Mouse (Mus musculus) forebrain, embryonic 14.5 days (tissue): ENCODE measurements at regions not wholly inside any gene's neighbourhood (a gene's known extent, or its start where the extent isn't known, plus 50 kb on each side); places are given as distances from the start of the nearest gene placed in this dataset.

ENCODE experiments used
- ATAC-seq: fragments of 200-750 bp; cut with Nextera tagmentation; 2 replicates; pipeline ENCODE4 v1.8.0; 2017; ENCODE audit warnings: mild to moderate bottlenecking, moderate library complexity
- DNase-seq: peaks from one replicate; pipeline ENCODE4 v3.0.0-alpha.2; 2015; ENCODE audit warnings: low spot score
- H3K27ac ChIP-seq: fragments of 300-500 bp; sonication (generic); 2 replicates; pipeline ENCODE4 v1.5.1; 2014; ENCODE audit warnings: low read depth, mild to moderate bottlenecking, control low read depth, low read length, moderate library complexity
- H3K27me3 ChIP-seq: fragments of 300-500 bp; sonication (generic); replicated peaks from 2 replicates; pipeline ENCODE4 v1.6.1; 2014; ENCODE audit warnings: low read length, control low read depth, mixed read lengths; ENCODE audit not compliant: control insufficient read depth, insufficient read depth
- H3K36me3 ChIP-seq: fragments of 300-500 bp; sonication (generic); 2 replicates; pipeline ENCODE4 v1.6.1; 2014; ENCODE audit warnings: low read length, control low read depth; ENCODE audit not compliant: control insufficient read depth, insufficient read depth
- H3K4me1 ChIP-seq: fragments of 300-500 bp; sonication (generic); 2 replicates; pipeline ENCODE4 v1.6.1; 2014; ENCODE audit warnings: antibody characterized with exemption, low read length, control low read depth; ENCODE audit not compliant: control insufficient read depth, insufficient read depth
- H3K4me2 ChIP-seq: fragments of 300-500 bp; sonication (generic); 2 replicates; pipeline ENCODE4 v1.6.1; 2014; ENCODE audit warnings: mild to moderate bottlenecking, control low read depth, low read length
- H3K4me3 ChIP-seq: fragments of 300-500 bp; sonication (generic); 2 replicates; pipeline ENCODE4 v1.5.1; 2014; ENCODE audit warnings: low read depth, low read length, control low read depth
- H3K9ac ChIP-seq: fragments of 300-500 bp; sonication (generic); 2 replicates; pipeline ENCODE4 v1.6.1; 2014; ENCODE audit warnings: mild to moderate bottlenecking, low read length, control low read depth, moderate library complexity
- H3K9me3 ChIP-seq: fragments of 300-500 bp; sonication (generic); replicated peaks from 2 replicates; pipeline ENCODE4 v1.6.1; 2016; ENCODE audit warnings: low read length, control low read depth, mixed read lengths; ENCODE audit not compliant: control insufficient read depth
- WGBS: fragments of 180-500 bp; shearing (Covaris S2); extraction: QIAGEN DNeasy Blood & Tissue Kit; methylation state at CpG from one replicate; pipeline ENCODE4 v1.1.7; 2014; 5-methylcytosine and 5-hydroxymethylcytosine counted together

GRCm38 (mm10) chr15:21988676-21989075 is 560.1 kb upstream of the Cdh18 start:
- DNase-seq = no peak
- Histone ChIP-seq H3K4me2 (no peak overlapping the region), H3K36me3 (no peaks in the 10 kb centered on the region), H3K9ac (no peak overlapping the region), H3K4me1 (no peaks in the 10 kb centered on the region), H3K27ac (no peak overlapping the region), H3K4me3 (no peak overlapping the region), H3K27me3 (no peaks in the 10 kb centered on the region), H3K9me3 (no peaks in the 10 kb centered on the region)
- 78% methylated on average over 4 of the region's 4 CpGs for WGBS
- no peak for ATAC-seq

DNA sequence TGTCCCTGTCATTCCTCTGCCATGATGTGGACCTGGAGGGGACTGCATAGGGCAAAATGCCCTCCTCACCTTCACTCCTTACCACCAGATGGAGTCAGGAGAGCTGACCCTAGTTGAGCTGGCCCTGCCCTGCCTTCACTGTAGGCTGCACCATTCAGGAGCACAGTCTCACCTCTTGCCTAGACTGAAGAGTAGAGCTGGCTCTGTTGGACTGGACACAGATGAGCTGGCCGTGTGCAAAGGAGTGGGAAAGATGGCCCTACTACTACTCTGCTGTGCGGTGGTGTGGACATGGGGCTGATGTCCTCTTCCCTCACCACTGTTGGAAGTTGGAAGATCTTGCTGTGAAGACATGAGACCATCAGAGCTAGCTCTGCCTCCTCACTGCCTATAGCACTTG is 555.5 kb upstream of the Cdh18 start:
- H3K27ac ChIP-seq = no peak overlapping the region
- no peaks in the 10 kb centered on the region for H3K36me3 ChIP-seq
- no peak overlapping the region for H3K9ac ChIP-seq
- H3K4me1 ChIP-seq = no peaks in the 10 kb centered on the region
- DNase-seq = no peak
- H3K4me3 ChIP-seq = no peak overlapping the region
- no peak overlapping the region for H3K4me2 ChIP-seq
- WGBS = 84% methylated on average over 2 of the region's 2 CpGs
- H3K27me3 ChIP-seq = no peaks in the 10 kb centered on the region
- ATAC-seq = no peak; the same call in 1 of the 2 replicates
- H3K9me3 ChIP-seq = no peaks in the 10 kb centered on the region

- Histone ChIP-seq H3K36me3 (no peaks in the 10 kb centered on the region), H3K4me2 (no peak overlapping the region), H3K27ac (no peak overlapping the region), H3K27me3 (no peaks in the 10 kb centered on the region), H3K4me3 (no peak overlapping the region), H3K9ac (no peak overlapping the region), H3K4me1 (no peaks in the 10 kb centered on the region), H3K9me3 (no peaks in the 10 kb centered on the region)
- WGBS = 66% methylated on average over 3 of the region's 3 CpGs
- no peak for DNase-seq
- ATAC-seq = no peak
Observed at GRCm38 (mm10) chr15:21995121-21995826, 553.5 kb upstream of the Cdh18 start.

GRCm38 (mm10) chr15:22019977-22020376 is 528.8 kb upstream of the Cdh18 start:
- H3K9me3 ChIP-seq = no peaks in the 10 kb centered on the region
- H3K9ac ChIP-seq = no peak overlapping the region
- H3K4me1 ChIP-seq = no peaks in the 10 kb centered on the region
- H3K4me2 ChIP-seq = no peak overlapping the region
- H3K27me3 ChIP-seq = no peaks in the 10 kb centered on the region
- H3K36me3 ChIP-seq = no peaks in the 10 kb centered on the region
- 80% methylated on average over 2 of the region's 2 CpGs for WGBS
- no peak for ATAC-seq
- H3K27ac ChIP-seq = no peak overlapping the region
- DNase-seq = no peak
- no peak overlapping the region for H3K4me3 ChIP-seq

DNA sequence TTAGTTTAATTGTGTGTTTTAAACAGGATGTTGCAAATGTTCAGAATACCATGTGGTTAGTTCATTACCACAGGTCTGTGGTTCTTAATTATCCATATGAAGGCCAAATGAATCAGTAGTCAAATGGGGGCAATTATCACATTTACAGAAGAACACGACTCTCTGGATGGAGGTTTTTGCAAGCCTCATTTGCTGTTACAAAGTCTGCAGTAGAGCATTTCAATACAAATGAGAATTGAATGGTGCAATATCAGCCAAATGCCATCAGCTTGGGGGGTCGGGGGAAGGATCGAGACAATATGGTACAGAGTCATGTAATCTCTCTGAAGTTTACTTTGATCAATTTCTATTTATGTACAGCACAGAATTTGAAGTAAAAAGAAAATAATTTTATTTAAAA is 518.6 kb upstream of the Cdh18 start:
- no peak overlapping the region for H3K4me3 ChIP-seq
- WGBS = 52% methylated on average over 3 of the region's 3 CpGs
- DNase-seq = peak; percentile 27
- H3K36me3 ChIP-seq = no peaks in the 10 kb centered on the region
- no peak for ATAC-seq
- no peaks in the 10 kb centered on the region for H3K9me3 ChIP-seq
- no peak overlapping the region for H3K4me2 ChIP-seq
- no peak overlapping the region for H3K9ac ChIP-seq
- H3K4me1 ChIP-seq = no peaks in the 10 kb centered on the region
- no peaks in the 10 kb centered on the region for H3K27me3 ChIP-seq
- H3K27ac ChIP-seq = no peak overlapping the region

DNA sequence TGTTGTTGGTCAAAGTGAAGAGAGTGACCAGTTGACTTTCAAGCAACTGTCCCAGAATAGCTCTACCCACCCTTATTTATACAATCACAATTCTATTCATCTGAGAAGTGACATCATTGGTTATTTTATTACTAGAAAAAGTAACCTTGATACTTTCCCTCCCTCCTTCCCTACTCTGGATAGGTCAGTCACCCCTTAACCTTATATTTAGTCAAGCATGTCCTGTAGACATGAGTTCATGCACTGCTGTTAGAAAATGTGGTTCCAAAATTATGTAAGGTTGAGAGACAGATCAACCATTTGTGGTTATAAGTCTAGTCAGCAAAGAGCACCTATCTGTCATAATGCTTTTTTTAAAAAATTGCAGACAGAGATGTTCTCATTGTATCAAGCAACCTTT is 502.4 kb upstream of the Cdh18 start:
- DNase-seq (no peak), ATAC-seq (no peak)
- Histone ChIP-seq H3K36me3 (no peaks in the 10 kb centered on the region), H3K27me3 (no peaks in the 10 kb centered on the region), H3K4me3 (no peak overlapping the region), H3K4me1 (no peaks in the 10 kb centered on the region), H3K4me2 (no peak overlapping the region), H3K9ac (no peak overlapping the region), H3K27ac (no peak overlapping the region), H3K9me3 (no peaks in the 10 kb centered on the region)

GRCm38 (mm10) chr15:22046877-22047478 is 501.8 kb upstream of the Cdh18 start:
- H3K4me3 ChIP-seq = no peak overlapping the region
- H3K9ac ChIP-seq = no peak overlapping the region
- 83% methylated on average over 4 of the region's 4 CpGs for WGBS
- ATAC-seq = no peak
- H3K4me1 ChIP-seq = no peaks in the 10 kb centered on the region
- H3K36me3 ChIP-seq = no peaks in the 10 kb centered on the region
- no peak overlapping the region for H3K4me2 ChIP-seq
- no peaks in the 10 kb centered on the region for H3K9me3 ChIP-seq
- DNase-seq = no peak
- no peak overlapping the region for H3K27ac ChIP-seq
- H3K27me3 ChIP-seq = no peaks in the 10 kb centered on the region

DNA sequence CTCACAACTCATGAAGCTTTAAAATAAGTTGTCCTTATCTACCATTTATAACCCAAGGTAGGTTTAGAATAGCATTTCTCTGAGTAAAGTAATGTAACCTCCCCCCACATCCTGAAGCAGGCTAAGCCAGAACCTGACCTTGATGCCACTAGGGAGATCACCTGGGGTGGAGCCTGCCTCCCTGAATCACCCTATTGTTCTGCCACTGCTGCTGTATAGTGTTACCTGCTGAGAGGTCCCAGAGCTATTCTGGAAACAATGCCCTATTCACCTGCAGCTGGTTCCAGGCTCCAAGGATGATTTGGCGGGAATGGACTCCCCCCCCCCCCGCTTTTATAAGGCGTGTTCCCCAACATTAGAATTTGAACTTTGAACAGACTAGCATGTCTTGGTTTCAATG is 462.0 kb upstream of the Cdh18 start:
- no peaks in the 10 kb centered on the region for H3K9me3 ChIP-seq
- H3K4me1 ChIP-seq = no peaks in the 10 kb centered on the region
- H3K27ac ChIP-seq = no peak overlapping the region
- 65% methylated on average over 3 of the region's 3 CpGs for WGBS
- H3K4me2 ChIP-seq = no peak overlapping the region
- DNase-seq (no peak), ATAC-seq (no peak)
- no peak overlapping the region for H3K9ac ChIP-seq
- no peaks in the 10 kb centered on the region for H3K27me3 ChIP-seq
- no peaks in the 10 kb centered on the region for H3K36me3 ChIP-seq
- H3K4me3 ChIP-seq = no peak overlapping the region

- H3K9ac ChIP-seq = no peak overlapping the region
- DNase-seq (no peak), ATAC-seq (no peak)
- 97% methylated on average over 1 of the region's 1 CpGs for WGBS
- H3K27ac ChIP-seq = no peak overlapping the region
- H3K4me3 ChIP-seq = no peak overlapping the region
- H3K27me3 ChIP-seq = no peaks in the 10 kb centered on the region
- no peaks in the 10 kb centered on the region for H3K4me1 ChIP-seq
- no peak overlapping the region for H3K4me2 ChIP-seq
- H3K9me3 ChIP-seq = no peaks in the 10 kb centered on the region
- H3K36me3 ChIP-seq = no peaks in the 10 kb centered on the region
Observed at GRCm38 (mm10) chr15:22121746-22122145, 427.1 kb upstream of the Cdh18 start.
